Mouse (Mus musculus): ENCODE data around the gene Pilra.

Pilra gene

DNA sequence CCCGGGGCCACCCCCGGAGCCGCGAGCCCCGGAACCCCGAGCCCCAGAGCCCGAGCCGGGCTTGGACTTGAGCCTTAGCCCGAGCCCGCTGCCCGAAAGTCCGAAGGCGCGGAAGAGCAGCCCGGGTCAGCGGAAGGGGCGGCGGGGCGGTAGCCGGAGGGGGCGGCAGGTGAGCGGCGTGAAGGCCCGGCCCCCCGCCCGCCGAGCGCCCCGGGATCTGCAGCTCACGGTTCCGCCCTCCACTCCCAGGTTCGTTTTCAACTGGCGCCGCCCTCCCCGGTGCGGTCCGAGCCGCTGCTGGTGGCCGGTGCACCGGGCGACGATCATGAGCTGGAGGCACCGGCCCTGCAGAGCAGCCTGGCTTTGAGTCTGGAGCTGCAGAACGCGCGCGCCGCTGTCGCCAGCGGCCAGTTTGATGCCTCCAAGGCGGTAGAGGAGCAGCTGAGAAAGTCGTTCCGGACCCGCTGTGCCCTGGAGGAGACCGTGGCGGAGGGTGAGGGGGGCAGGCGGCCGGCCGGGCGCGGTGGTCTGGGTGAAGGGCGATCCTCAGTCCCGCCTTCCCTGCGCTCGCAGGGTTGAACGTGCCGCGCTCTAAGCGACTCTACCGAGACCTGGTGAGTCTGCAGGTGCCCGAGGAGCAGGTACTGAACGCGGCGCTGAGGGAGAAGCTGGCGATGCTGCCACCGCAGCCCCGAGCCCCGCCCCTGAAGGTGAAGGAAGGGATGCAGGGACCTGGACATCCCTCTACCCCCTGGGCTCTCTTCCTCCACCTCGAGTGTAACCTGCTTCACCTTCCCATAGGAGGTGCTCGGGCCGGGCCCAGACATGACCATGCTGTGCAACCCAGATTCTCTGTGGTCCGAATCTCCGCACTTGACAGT, 56.8 kb downstream of the Pilra start:
- peak; percentile 50 for DNase-seq (ENCODE audit: extremely low spot score)

DNA sequence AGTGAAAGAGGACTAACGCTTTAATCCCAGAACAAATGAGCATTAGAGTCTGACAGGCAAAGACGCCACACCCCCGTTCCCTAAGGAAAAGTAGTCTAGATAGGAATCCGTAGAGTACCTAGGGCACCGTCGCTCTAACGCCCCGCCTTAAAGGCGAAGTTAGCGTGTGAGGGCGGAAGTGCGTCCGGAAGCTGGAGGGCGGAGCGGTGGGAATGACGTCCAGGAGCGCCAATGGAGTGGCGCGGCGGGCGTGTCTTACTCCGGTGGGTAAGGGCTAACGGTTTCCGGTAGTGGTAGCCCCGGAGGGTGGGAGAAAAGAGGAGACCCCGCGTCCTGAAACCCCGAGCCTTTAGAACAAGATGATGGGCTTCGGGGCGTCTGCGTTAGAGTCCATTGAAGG, 57.4 kb downstream of the Pilra start, which contains the start of gene Ppp1r35:
Gene Ppp1r35 (plus strand): TSS at position 215 of the 400 bp plus-strand sequence.
- DNase-seq (ENCODE audit: extremely low spot score), result peak; percentile 96

DNA sequence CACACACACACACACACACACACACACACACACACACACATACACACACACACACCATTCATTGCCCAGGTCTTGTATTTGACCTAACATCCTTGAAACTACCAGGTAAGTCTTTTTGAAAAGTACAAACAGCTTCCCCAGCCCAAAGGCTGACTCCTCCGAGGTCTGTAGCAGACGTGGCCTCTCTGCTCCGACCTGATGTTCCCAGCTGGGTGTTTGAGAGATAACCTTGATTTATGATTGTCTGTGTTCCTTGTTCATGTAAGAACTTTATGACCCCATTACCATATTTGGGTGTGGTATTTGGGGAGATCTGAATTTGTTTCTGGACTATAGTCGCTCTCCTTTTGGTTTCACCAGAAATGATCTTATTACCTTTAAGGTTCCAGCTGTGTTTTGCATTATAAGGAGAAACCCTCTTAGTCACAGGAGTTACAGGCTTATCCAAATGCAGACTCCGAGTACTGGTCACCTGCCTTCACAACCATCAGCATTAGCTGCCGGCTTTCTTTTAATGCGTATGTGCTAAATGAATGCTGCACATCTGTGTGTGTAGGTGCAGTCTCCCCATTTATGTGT, 58.7 kb downstream of the Pilra start:
- no peak for DNase-seq (ENCODE audit: extremely low spot score)

DNA sequence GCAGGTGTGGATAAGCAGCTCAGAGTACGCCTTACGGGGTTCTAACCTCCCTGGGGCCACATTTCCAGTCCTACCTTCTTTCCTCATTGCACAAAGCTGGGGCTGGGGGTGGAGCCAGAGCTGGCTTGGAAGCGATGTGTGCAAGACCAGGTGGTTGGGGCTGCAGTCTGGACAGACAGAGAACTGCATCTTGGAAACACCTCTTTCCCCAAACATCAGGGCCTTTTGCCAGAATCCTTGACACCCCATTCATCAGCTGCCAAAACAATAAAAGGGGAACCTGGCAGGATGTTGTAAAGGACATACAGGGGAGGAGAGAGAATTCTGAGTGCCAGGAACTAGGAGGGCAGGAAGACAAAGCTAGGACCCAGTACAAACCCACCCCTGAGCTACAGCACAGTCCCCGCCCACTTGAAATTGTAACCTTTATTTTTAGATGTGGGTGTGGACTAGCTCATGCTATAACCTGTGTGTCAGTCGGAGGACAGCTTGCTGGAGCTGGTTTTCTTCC, 59.6 kb downstream of the Pilra start:
- no peak for DNase-seq (ENCODE audit: extremely low spot score)

DNA sequence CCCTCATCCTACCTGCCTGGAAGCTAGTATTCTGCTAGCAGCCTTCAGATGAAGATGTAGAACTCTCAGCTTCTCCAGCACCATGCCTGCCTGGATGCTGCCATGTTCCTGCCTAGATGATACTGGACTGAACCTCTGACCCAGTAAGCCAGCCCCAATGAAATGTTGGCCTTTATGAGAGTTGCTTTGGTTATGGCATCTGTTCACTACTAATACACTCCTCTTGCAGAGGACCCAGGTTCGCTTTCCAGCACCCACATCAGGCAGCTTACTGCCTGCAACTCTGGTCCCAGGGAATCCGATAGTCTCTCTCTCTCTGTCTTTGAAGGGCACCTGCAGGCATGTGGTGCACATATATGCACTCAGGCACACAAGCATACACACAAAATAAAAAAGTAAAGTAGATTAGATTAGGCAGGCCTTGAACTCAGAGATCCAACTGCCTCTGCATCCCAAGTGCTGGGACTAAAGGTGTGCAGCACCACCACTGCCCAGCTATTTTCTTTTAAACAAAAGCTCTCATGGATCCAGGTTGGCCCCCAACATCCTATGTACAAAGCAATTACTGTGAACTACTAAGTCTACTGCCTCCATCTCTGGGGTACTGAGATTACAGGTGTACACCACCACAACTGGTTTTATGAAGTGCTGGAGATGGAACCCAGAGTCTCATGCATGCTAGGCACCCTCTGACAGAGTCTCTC, 60.3 kb downstream of the Pilra start:
- DNase-seq (ENCODE audit: extremely low spot score), result no peak

DNA sequence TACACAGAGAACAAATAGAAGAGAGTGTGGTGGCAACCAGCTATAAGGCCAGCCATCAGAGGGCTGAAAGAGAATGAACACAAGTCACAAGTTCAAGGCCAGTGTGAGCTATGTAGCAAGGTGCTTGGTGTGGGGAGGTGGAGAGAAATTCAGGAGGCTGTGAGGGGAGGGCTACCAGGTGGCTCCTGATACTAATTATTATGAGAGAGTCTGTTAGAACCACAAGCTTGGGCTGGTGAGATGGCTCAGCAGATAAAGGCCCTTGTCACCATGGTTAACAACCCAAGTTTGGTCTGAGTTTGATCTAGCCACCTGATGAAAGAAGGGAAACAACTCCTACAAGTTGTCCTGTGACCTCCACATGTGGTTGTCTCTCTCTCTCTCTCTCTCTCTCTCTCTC, 63.3 kb downstream of the Pilra start:
- DNase-seq (ENCODE audit: extremely low spot score), result no peak
